Mouse (Mus musculus) olfactory bulb, adult 2 months (tissue): ENCODE results near the gene Shank2. TPM values are rescaled to one million over a fixed set of nuclear protein-coding genes. Genes with fewer than 3 reads are reported as not detected.
A peak's percentile ranks its signal among the peaks of the same experiment; 100 is the strongest.

Source experiments
- H3K27ac ChIP-seq: fragments of 200-500 bp; 2 replicates; pipeline ENCODE4 v1.5.1; 2012; ENCODE audit warnings: low read depth, low read length; ENCODE audit not compliant: insufficient read depth
- H3K4me1 ChIP-seq: fragments of 200-500 bp; 2 replicates; pipeline ENCODE4 v1.6.1; 2012; ENCODE audit warnings: low read length; ENCODE audit not compliant: control insufficient read depth, insufficient read depth
- H3K4me3 ChIP-seq: fragments of 200-500 bp; 2 replicates; pipeline ENCODE4 v1.5.1; 2012; ENCODE audit warnings: mild to moderate bottlenecking, low read depth, low read length, moderate library complexity; ENCODE audit not compliant: insufficient read depth
- CTCF ChIP-seq: fragments of 200-500 bp; IDR thresholded peaks from 2 replicates; pipeline ENCODE4 v1.5.1; 2012; ENCODE audit warnings: low read depth, mild to moderate bottlenecking, low read length, moderate library complexity; ENCODE audit not compliant: insufficient read depth
- POLR2A ChIP-seq: fragments of 200-500 bp; IDR thresholded peaks from 2 replicates; pipeline ENCODE4 v1.6.1; 2012; ENCODE audit warnings: mild to moderate bottlenecking, low read depth, low read length, moderate library complexity; ENCODE audit not compliant: insufficient read depth
- WGBS: fragments of 180-500 bp; shearing (Covaris S2); methylation state at CpG from one replicate; pipeline ENCODE4 v1.1.7; 2018; 5-methylcytosine and 5-hydroxymethylcytosine counted together
- polyA plus RNA-seq: library from polyadenylated mRNA; stranded (reverse); fragments of >200 nt; gene quantifications from 2 replicates; pipeline ENCODE4 v1.2.4, GENCODE M21; 2012; ENCODE audit warnings: low replicate concordance; ENCODE audit not compliant: missing spikeins, insufficient read depth, insufficient read length

Gene Shank2
- polyA plus RNA-seq, 1 experiment: 53.3 TPM

- peaks cover 20% of the 10 kb centered on the region for H3K4me1 ChIP-seq
- no peak overlapping the region for H3K4me3 ChIP-seq
- 58% methylated on average over 13 of the region's 13 CpGs for WGBS
- H3K27ac ChIP-seq: no peak overlapping the region
- TF ChIP-seq CTCF (no peak), POLR2A (no peak)
Measured at GRCm38 (mm10) chr7:144294239-144295200, 292.8 kb downstream of the Shank2 start.

GRCm38 (mm10) chr7:144299351-144299750 is 297.6 kb downstream of the Shank2 start:
- H3K27ac ChIP-seq: no peak overlapping the region
- 50% methylated on average over 2 of the region's 2 CpGs for WGBS
- TF ChIP-seq POLR2A: no peak
- no peak for TF ChIP-seq CTCF
- no peak overlapping the region for H3K4me3 ChIP-seq
- peaks cover 15% of the 10 kb centered on the region for H3K4me1 ChIP-seq

- 87% methylated on average over 4 of the region's 4 CpGs for WGBS
- TF ChIP-seq CTCF (no peak), POLR2A (no peak)
Measured at GRCm38 (mm10) chr7:144301646-144302045, 299.9 kb downstream of the Shank2 start.

DNA sequence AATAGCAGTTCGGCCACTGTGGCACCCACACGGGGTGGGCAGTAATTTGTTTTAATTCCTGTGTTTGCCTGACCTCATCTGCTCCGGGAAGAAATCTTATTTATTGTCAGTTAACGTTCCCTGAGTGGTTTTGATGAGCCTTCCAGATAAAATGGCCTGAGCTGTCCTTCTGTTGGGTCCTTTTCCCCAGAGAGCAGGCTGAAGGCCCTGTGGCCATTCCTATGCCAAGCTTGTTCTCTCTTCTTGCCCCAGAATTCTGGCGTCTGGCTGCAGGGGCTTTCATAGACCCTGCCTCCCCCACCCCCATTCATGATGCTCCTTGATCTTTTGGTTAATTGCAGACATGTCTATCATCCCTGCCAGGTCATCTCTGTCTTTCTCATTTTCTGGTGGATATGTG is 300.8 kb downstream of the Shank2 start:
- H3K4me1 ChIP-seq: peaks cover 14% of the 10 kb centered on the region
- no peak overlapping the region for H3K4me3 ChIP-seq
- no peak overlapping the region for H3K27ac ChIP-seq
- WGBS: 45% methylated on average over 5 of the region's 5 CpGs
- no peak for TF ChIP-seq POLR2A
- TF ChIP-seq CTCF: no peak

More at GRCm38 (mm10) chr7:144301646-144302045, 299.9 kb downstream of the Shank2 start:
- Histone ChIP-seq H3K27ac (no peak overlapping the region), H3K4me1 (peaks cover 12% of the 10 kb centered on the region), H3K4me3 (no peak overlapping the region)

- Histone ChIP-seq H3K4me1 (peaks cover 16% of the 10 kb centered on the region), H3K27ac (peak overlapping the region; percentile 69), H3K4me3 (no peak overlapping the region)
- WGBS: 32% methylated on average over 10 of the region's 10 CpGs
- no peak for TF ChIP-seq CTCF
- no peak for TF ChIP-seq POLR2A
Measured at GRCm38 (mm10) chr7:144307853-144308409, 306.2 kb downstream of the Shank2 start.

GRCm38 (mm10) chr7:144314438-144315105 is 312.8 kb downstream of the Shank2 start:
- 58% methylated on average over 11 of the region's 11 CpGs for WGBS

DNA sequence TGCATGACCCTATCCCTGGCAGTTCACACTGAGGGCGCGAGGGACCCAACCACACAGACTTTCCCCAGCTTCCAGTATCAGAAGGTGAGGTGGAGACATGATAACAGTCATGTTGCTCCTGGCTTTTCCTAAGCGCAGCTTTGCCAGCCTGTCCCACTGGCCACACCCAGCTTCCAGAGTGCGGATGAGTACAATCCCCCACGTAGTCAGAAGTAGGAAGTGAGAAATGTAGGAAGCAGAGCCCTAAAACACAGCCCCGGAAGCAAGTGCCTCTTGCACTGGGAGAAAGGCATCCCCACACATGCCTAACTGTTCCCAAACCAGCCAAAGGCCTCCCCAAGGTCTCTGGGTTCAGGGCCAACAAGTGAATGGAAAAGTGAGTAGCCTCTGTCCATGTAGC is 314.5 kb downstream of the Shank2 start:
- Histone ChIP-seq H3K4me1 (peaks cover 41% of the 10 kb centered on the region), H3K27ac (peak overlapping the region; percentile 25; the same call in 1 of the 2 replicates), H3K4me3 (no peak overlapping the region)
- WGBS: 61% methylated on average over 6 of the region's 6 CpGs
- TF ChIP-seq POLR2A: no peak
- no peak for TF ChIP-seq CTCF

More at GRCm38 (mm10) chr7:144314438-144315105, 312.8 kb downstream of the Shank2 start:
- Histone ChIP-seq H3K27ac (peak overlapping the region; percentile 7; the same call in 1 of the 2 replicates), H3K4me3 (no peak overlapping the region), H3K4me1 (peaks cover 39% of the 10 kb centered on the region)
- TF ChIP-seq CTCF: no peak
- TF ChIP-seq POLR2A: no peak

- Histone ChIP-seq H3K4me3 (no peak overlapping the region), H3K4me1 (peaks cover 37% of the 10 kb centered on the region), H3K27ac (peak overlapping the region; percentile 25)
- no peak for TF ChIP-seq CTCF
- TF ChIP-seq POLR2A: no peak
- WGBS: 14% methylated on average over 10 of the region's 10 CpGs
Measured at GRCm38 (mm10) chr7:144316797-144317196, 315.1 kb downstream of the Shank2 start.
